ENCODE assay signal across 9 mouse cellular contexts in genomic region chr13:37946734-37947133, GRCm38 (mm10). TPM values are rescaled to one million over a fixed set of nuclear protein-coding genes. Genes with fewer than 3 reads are reported as not detected.
DNase-seq lines count a peak whose midpoint lies in the region; ATAC-seq lines count a peak whose summit lies in the region.
"Had no signal": no experiment of that assay in that cellular context is flagged by ENCODE, and none has a peak within 500 bp of the region (broad histone marks: within the 10 kb centered on the region; RNA-seq: fewer than 3 reads in every experiment).

No protein-coding gene starts in this region.

- intact Hi-C loops in left cerebral cortex, postnatal 10 days (cut with DNase I), result loop anchor here (10.0 kb wide), 1 partner anchor 122 kb away; no protein-coding TSS in a partner anchor

- no peaks in the 10 kb centered on the region for H3K27me3 ChIP-seq in intestine, embryonic 14.5 days (replicated peaks; ENCODE audit: control insufficient read depth, insufficient read depth, low read length)
- no peaks in the 10 kb centered on the region for H3K27me3 ChIP-seq in midbrain, embryonic 10.5 days (ENCODE audit: low read depth, poor library complexity, severe bottlenecking)
- H3K27me3 ChIP-seq: hindbrain, embryonic 15.5 days had no signal

- no peak overlapping the region for H3K27ac ChIP-seq in intestine, embryonic 14.5 days (ENCODE audit: low read depth)
- H3K27ac ChIP-seq in midbrain, embryonic 10.5 days (replicated peaks), result no peak overlapping the region
- H3K27ac ChIP-seq: hindbrain, embryonic 15.5 days had no signal

- H3K9ac ChIP-seq in intestine, embryonic 14.5 days (ENCODE audit: low read length), result no peak overlapping the region
- H3K9ac ChIP-seq: hindbrain, embryonic 15.5 days had no signal

- DNase-seq in T-cell, adult 2 months (ENCODE audit: low spot score), result peak; percentile 47
- DNase-seq in cerebellum, postnatal 4 days (ENCODE audit: low spot score in 2 of 2), result peak; percentile 79 to 85
- DNase-seq in gastrocnemius, postnatal 25 days, result peak; percentile 59
- peak; percentile 92 for DNase-seq in intestine, embryonic 14.5 days (ENCODE audit: low spot score)
- peak; percentile 40 to 82 for DNase-seq in left cerebral cortex, postnatal 10 days (ENCODE audit: extremely low spot score in 1 of 2, low spot score in 2 of 2)
- peak; percentile 77 for DNase-seq in midbrain, embryonic 10.5 days (ENCODE audit: low spot score)
- DNase-seq in right cerebral cortex, postnatal 25 days, result peak; percentile 62
- DNase-seq in urinary bladder, postnatal 4 days (ENCODE audit: low spot score in 2 of 2), result peak; percentile 66 to 88

- H3K4me1 ChIP-seq in intestine, embryonic 14.5 days (replicated peaks; ENCODE audit: control insufficient read depth, insufficient read depth, low read length), result no peaks in the 10 kb centered on the region
- H3K4me1 ChIP-seq in midbrain, embryonic 10.5 days, result peaks cover 10% of the 10 kb centered on the region
- H3K4me1 ChIP-seq: hindbrain, embryonic 15.5 days had no signal

- H3K4me3 ChIP-seq in intestine, embryonic 14.5 days (ENCODE audit: low read depth, low read length), result no peak overlapping the region
- no peak overlapping the region for H3K4me3 ChIP-seq in midbrain, embryonic 10.5 days
- H3K4me3 ChIP-seq: hindbrain, embryonic 15.5 days had no signal

- H3K36me3 ChIP-seq in intestine, embryonic 14.5 days (ENCODE audit: control insufficient read depth, insufficient read depth, low read length), result peaks cover 53% of the 10 kb centered on the region
- peaks cover 38% of the 10 kb centered on the region for H3K36me3 ChIP-seq in midbrain, embryonic 10.5 days
- H3K36me3 ChIP-seq: hindbrain, embryonic 15.5 days had no signal

- no peak for ATAC-seq in intestine, embryonic 14.5 days (replicated peaks; ENCODE audit: low FRiP score, low TSS enrichment, low read depth)

- H3K4me2 ChIP-seq in intestine, embryonic 14.5 days (ENCODE audit: low read length), result no peak overlapping the region
- H3K4me2 ChIP-seq: hindbrain, embryonic 15.5 days had no signal

- 21% methylated on average over 6 of the region's 6 CpGs for WGBS in intestine, embryonic 14.5 days
- 24% methylated on average over 6 of the region's 6 CpGs for WGBS in midbrain, embryonic 10.5 days

- no peaks in the 10 kb centered on the region for H3K9me3 ChIP-seq in intestine, embryonic 14.5 days (ENCODE audit: control insufficient read depth, low read length)
- no peaks in the 10 kb centered on the region for H3K9me3 ChIP-seq in midbrain, embryonic 10.5 days (replicated peaks)
- H3K9me3 ChIP-seq: hindbrain, embryonic 15.5 days had no signal

RNA-seq across cellular contexts. Expression of gene Ssr1, which starts 47.3 kb away (rescaled TPM):
- total RNA-seq in gastrocnemius, postnatal 25 days (2021), result 10 to 100 TPM; 55.6 to 68.6 TPM
- polyA plus RNA-seq in intestine, embryonic 14.5 days (2014; fragmentation: Nextera tagmentation; extraction: Ambion mirVana), result 121 and 124 TPM in 2 replicates
- 10 to 100 TPM; 85.1 to 87.1 TPM for total RNA-seq in left cerebral cortex, postnatal 10 days (2021)
- polyA plus RNA-seq in midbrain, embryonic 10.5 days (2016; fragmentation: Nextera tagmentation; extraction: Ambion mirVana), result 116 and 119 TPM in 2 replicates
